Comparison of ENCODE assay signal across 18 mouse cellular contexts in the genomic region with DNA sequence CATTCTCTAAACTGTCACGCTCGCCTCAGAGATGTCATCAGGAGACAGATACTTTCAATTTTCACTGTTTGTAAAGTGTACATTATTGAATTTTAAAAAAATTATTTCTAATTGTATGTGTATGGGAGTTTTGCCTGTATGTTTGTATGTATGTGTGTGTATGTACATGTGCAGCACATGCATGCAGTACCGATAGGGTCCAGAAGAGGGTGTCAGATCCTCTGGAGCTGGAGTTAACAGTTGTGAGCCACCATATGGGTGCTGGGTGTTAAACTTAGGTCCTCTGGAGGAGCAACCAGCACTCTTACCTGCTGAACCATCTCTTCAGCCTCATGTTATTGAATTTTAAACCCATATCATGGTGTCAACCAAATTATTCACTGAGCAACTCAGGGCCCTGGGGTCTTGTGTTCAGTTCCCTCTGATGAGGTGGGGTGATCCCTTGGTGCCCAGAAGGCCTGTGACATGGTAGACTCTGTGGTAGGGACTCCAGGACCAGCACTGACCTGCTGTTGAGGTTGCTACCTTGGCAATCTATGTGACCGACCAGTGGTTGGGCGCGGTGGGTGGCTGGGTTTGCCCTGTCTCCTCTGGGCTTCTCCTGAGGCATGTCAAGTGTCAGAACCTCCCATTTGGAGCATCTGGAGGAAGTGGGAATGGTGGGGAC. TPM values are rescaled to one million over a fixed set of nuclear protein-coding genes. Genes with fewer than 3 reads are reported as not detected.
DNase-seq lines count a peak whose midpoint lies in the region; ATAC-seq and TF ChIP-seq lines count a peak whose summit lies in the region.
"Had no signal": no experiment of that assay in that cellular context is flagged by ENCODE, and none has a peak within 500 bp of the region (broad histone marks: within the 10 kb centered on the region; RNA-seq: fewer than 3 reads in every experiment).

No protein-coding gene starts in this region.

- no peak overlapping the region for H3K4me2 ChIP-seq in forebrain, postnatal 0 days (ENCODE audit: low read depth)
- no peak overlapping the region for H3K4me2 ChIP-seq in forebrain, embryonic 13.5 days
- no peak overlapping the region for H3K4me2 ChIP-seq in stomach, postnatal 0 days (replicated peaks; ENCODE audit: low read depth)
- H3K4me2 ChIP-seq: heart, embryonic 15.5 days; hindbrain, embryonic 14.5 days; limb, embryonic 12.5 days had no signal

- no peak overlapping the region for H3K4me3 ChIP-seq in forebrain, postnatal 0 days (ENCODE audit: low read depth, low read length)
- H3K4me3 ChIP-seq in forebrain, embryonic 13.5 days: no peak overlapping the region
- H3K4me3 ChIP-seq in layer of hippocampus, adult 2 months: no peak overlapping the region
- no peak overlapping the region for H3K4me3 ChIP-seq in stomach, postnatal 0 days (ENCODE audit: low read depth, low read length)
- H3K4me3 ChIP-seq: heart, embryonic 15.5 days; limb, embryonic 12.5 days; megakaryocyte, embryonic 14.5 days had no signal

- H3K36me3 ChIP-seq in forebrain, postnatal 0 days (ENCODE audit: insufficient read depth): peaks cover 93% of the 10 kb centered on the region
- peaks cover 100% of the 10 kb centered on the region for H3K36me3 ChIP-seq in forebrain, embryonic 13.5 days (ENCODE audit: poor library complexity, severe bottlenecking)
- peaks cover 33% of the 10 kb centered on the region for H3K36me3 ChIP-seq in stomach, postnatal 0 days (ENCODE audit: control insufficient read depth, insufficient read depth, low read length)

- H3K27me3 ChIP-seq in forebrain, postnatal 0 days (ENCODE audit: insufficient read depth, low read length): no peaks in the 10 kb centered on the region
- H3K27me3 ChIP-seq in forebrain, embryonic 13.5 days: no peaks in the 10 kb centered on the region
- no peaks in the 10 kb centered on the region for H3K27me3 ChIP-seq in stomach, postnatal 0 days (ENCODE audit: control insufficient read depth, insufficient read depth, low read length)
- H3K27me3 ChIP-seq: heart, embryonic 15.5 days; limb, embryonic 12.5 days; megakaryocyte, embryonic 14.5 days; Patski had no signal

- no peak for ATAC-seq in forebrain, postnatal 0 days
- no peak for ATAC-seq in forebrain, embryonic 13.5 days
- ATAC-seq in stomach, postnatal 0 days (ENCODE audit: low FRiP score, low TSS enrichment): no peak

- H3K4me1 ChIP-seq in forebrain, postnatal 0 days (ENCODE audit: insufficient read depth): no peaks in the 10 kb centered on the region
- H3K4me1 ChIP-seq in forebrain, embryonic 13.5 days: no peaks in the 10 kb centered on the region
- H3K4me1 ChIP-seq in stomach, postnatal 0 days (replicated peaks; ENCODE audit: control insufficient read depth, insufficient read depth): no peaks in the 10 kb centered on the region
- H3K4me1 ChIP-seq: heart, embryonic 15.5 days; limb, embryonic 12.5 days had no signal

- no peaks in the 10 kb centered on the region for H3K9me3 ChIP-seq in forebrain, postnatal 0 days (ENCODE audit: low read length)
- no peaks in the 10 kb centered on the region for H3K9me3 ChIP-seq in forebrain, embryonic 13.5 days (replicated peaks)
- H3K9me3 ChIP-seq in stomach, postnatal 0 days (ENCODE audit: control insufficient read depth, low read length): no peaks in the 10 kb centered on the region
- H3K9me3 ChIP-seq: heart, embryonic 15.5 days; limb, embryonic 12.5 days had no signal

- 99% methylated on average over 6 of the region's 6 CpGs for whole genome bisulfite sequencing in forebrain, postnatal 0 days
- 98% methylated on average over 6 of the region's 6 CpGs for WGBS in forebrain, embryonic 13.5 days
- 97% methylated on average over 6 of the region's 6 CpGs for WGBS in stomach, postnatal 0 days

- TF ChIP-seq CTCF in forebrain, postnatal 0 days (IDR thresholded peaks at IDR 0.05; ENCODE audit: low read depth): peak; percentile 53
- TF ChIP-seq CTCF in layer of hippocampus, adult 2 months (conservative IDR thresholded peaks at IDR 0.05): peak; percentile 59
- peak; percentile 22 for TF ChIP-seq CTCF in stomach, postnatal 0 days (IDR thresholded peaks at IDR 0.05; ENCODE audit: low read depth)

- no peak overlapping the region for H3K9ac ChIP-seq in forebrain, postnatal 0 days
- no peak overlapping the region for H3K9ac ChIP-seq in forebrain, embryonic 13.5 days
- no peak overlapping the region for H3K9ac ChIP-seq in stomach, postnatal 0 days (ENCODE audit: low read length)
- H3K9ac ChIP-seq: heart, embryonic 15.5 days; hindbrain, embryonic 14.5 days; limb, embryonic 12.5 days had no signal

- TF ChIP-seq EP300 in stomach, postnatal 0 days (optimal IDR thresholded peaks at IDR 0.05): no peak

- DNase-seq in forebrain, postnatal 0 days: no peak
- DNase-seq in layer of hippocampus, adult 2 months (ENCODE audit: low spot score in 2 of 2): no peak
- DNase-seq in layer of hippocampus, adult 11-12 months (ENCODE audit: low spot score): no peak
- DNase-seq in retina, embryonic 14.5 days (ENCODE audit: low spot score): peak; percentile 16
- no peak for DNase-seq in retina, postnatal 1 day
- no peak for DNase-seq in stomach, postnatal 0 days (ENCODE audit: low spot score)
- DNase-seq in layer of hippocampus, postnatal 10 days (ENCODE audit: low spot score in 2 of 2): no peak
- DNase-seq: adrenal gland, adult 2 months; cerebellum, adult 9-11 months; gastrocnemius, postnatal 25 days; kidney, postnatal 14 days; lung, adult 2 months had no signal

- no peak overlapping the region for H3K27ac ChIP-seq in forebrain, postnatal 0 days (ENCODE audit: low read depth, low read length)
- H3K27ac ChIP-seq in forebrain, embryonic 13.5 days: no peak overlapping the region
- no peak overlapping the region for H3K27ac ChIP-seq in layer of hippocampus, adult 2 months
- no peak overlapping the region for H3K27ac ChIP-seq in stomach, postnatal 0 days (replicated peaks)
- H3K27ac ChIP-seq: heart, embryonic 15.5 days; hindbrain, embryonic 14.5 days; limb, embryonic 12.5 days had no signal

RNA-seq across cellular contexts. Expression of a gene that starts 11.3 kb away (rescaled TPM):
- 69.5 and 106 TPM in 2 replicates for total RNA-seq in forebrain, postnatal 0 days (2014; rRNA removed)
- polyA plus RNA-seq in forebrain, postnatal 0 days (2015; fragmentation: Nextera tagmentation; extraction: Ambion mirVana): 70.8 and 74.5 TPM in 2 replicates
- polyA plus RNA-seq in forebrain, embryonic 13.5 days (2015; fragmentation: Nextera tagmentation; extraction: Ambion mirVana): 61.1 and 64.7 TPM in 2 replicates
- 1 to 10 TPM; 9.7 to 9.8 TPM for total RNA-seq in layer of hippocampus, adult 2 months (2021)
- polyA plus RNA-seq in stomach, postnatal 0 days (2015; fragmentation: Nextera tagmentation; extraction: Ambion mirVana): 0.89 and 1.4 TPM in 2 replicates
- 10 to 100 TPM; 13.2 to 16.3 TPM for total RNA-seq in layer of hippocampus, postnatal 10 days (2021)
- total RNA-seq: gastrocnemius, postnatal 25 days had no signal

RNA-seq across cellular contexts. Expression of a gene that starts 14.7 kb away (rescaled TPM):
- total RNA-seq in forebrain, postnatal 0 days (2014; rRNA removed): 32.7 and 33.7 TPM in 2 replicates
- 46.2 and 51.9 TPM in 2 replicates for polyA plus RNA-seq in forebrain, postnatal 0 days (2015; fragmentation: Nextera tagmentation; extraction: Ambion mirVana)
- 36.4 and 42.1 TPM in 2 replicates for polyA plus RNA-seq in forebrain, embryonic 13.5 days (2015; fragmentation: Nextera tagmentation; extraction: Ambion mirVana)
- total RNA-seq in layer of hippocampus, adult 2 months (2021): 10 to 100 TPM; 30.3 to 30.6 TPM
- polyA plus RNA-seq in stomach, postnatal 0 days (2015; fragmentation: Nextera tagmentation; extraction: Ambion mirVana): 10.6 and 11.3 TPM in 2 replicates
- 10 to 100 TPM; 39.9 to 43.0 TPM for total RNA-seq in layer of hippocampus, postnatal 10 days (2021)

RNA-seq across cellular contexts. Expression of a gene that starts 26.2 kb away (rescaled TPM):
- total RNA-seq in forebrain, postnatal 0 days (2014; rRNA removed): 14.7 and 20.1 TPM in 2 replicates
- 32.0 and 40.7 TPM in 2 replicates for polyA plus RNA-seq in forebrain, postnatal 0 days (2015; fragmentation: Nextera tagmentation; extraction: Ambion mirVana)
- polyA plus RNA-seq in forebrain, embryonic 13.5 days (2015; fragmentation: Nextera tagmentation; extraction: Ambion mirVana): 55.9 and 60.4 TPM in 2 replicates
- 10 to 100 TPM; 23.6 to 37.6 TPM for total RNA-seq in layer of hippocampus, adult 2 months (2021)
- polyA plus RNA-seq in stomach, postnatal 0 days (2015; fragmentation: Nextera tagmentation; extraction: Ambion mirVana): 28.1 and 28.4 TPM in 2 replicates
- 10 to 100 TPM; 36.9 to 40.2 TPM for total RNA-seq in layer of hippocampus, postnatal 10 days (2021)
